Mouse (Mus musculus): ENCODE measurements around the gene Dnah8.

DNA sequence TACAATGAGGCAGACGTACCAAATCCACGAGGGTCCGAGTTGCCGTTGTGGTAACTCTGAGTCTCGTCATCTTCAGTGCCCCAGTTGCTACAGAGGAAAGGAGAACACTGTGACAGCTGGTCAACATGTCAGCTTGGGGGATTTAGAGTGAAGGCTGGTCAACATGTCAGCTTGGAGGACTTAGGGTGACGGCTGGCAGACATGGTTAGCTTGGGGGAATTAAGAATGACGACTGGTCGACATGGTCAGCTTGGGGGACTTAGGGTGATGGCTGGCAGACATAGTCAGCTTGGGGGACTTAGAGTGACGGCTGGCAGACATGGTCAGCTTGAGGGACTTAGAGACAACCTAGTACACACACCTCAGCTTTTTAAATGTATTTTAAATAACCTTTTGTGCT, 26.4 kb upstream of the Dnah8 start:
- TF ChIP-seq POLR2A (IDR thresholded peaks at IDR 0.05; ENCODE audit: borderline replicate concordance, insufficient read depth, low read length) (no peak), CTCF (IDR thresholded peaks at IDR 0.05; ENCODE audit: borderline replicate concordance, insufficient read depth, low read depth, low read length) (no peak)
